Mouse (Mus musculus) spleen, postnatal 14 days (tissue): ENCODE data around the gene Coro1c.
"Not testable (repeated sequence)": the region's sequence is repeated elsewhere in the genome, so short reads cannot be mapped to it uniquely, and the experiment has no call there.

ENCODE experiments used
- DNase-seq, 2 experiments: peaks; one replicate each; pipeline ENCODE4 v3.0.0; 2021 to 2022; ENCODE audit warnings: low spot score in 2 of 2

Coro1c gene

DNA sequence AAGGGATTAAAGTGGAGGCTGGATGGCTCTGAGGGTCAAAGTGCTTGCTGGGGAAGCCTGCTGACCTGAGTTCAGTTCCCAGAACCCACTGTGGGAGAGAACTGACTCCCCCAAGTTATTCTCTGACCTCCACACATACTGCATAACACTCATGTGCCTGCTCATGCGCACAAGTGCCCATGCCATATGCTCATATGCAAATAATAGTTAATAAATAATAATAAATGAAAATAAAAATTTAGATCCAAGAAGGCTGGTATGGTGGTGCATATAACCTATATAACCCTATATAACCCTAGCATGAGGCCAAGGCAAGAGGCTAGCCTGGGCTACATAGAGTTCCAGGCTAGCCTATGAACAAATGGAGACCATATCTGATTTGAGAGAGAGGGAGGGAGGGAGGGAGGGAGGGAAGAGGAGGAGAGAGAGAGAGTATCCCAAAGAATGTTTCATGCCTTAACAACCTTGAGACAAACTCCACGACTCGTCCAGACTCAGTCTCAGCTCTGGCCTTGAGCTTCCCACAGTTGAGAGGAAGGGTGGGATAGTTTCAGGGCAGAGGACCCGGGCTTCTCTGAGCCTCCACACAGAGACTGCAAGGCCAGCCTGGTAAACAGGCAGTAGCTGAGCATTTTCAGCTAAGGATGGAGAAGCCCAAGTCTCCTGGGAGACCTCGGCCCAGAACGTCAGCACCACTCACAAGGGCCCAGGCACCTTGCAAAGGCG lies 78.8 kb downstream of the Coro1c start:
- DNase-seq = no peak

- DNase-seq = no peak
These were observed 80.1 kb downstream of the Coro1c start for GRCm38 (mm10) chr5:113828481-113828880.

GRCm38 (mm10) chr5:113827991-113828411 lies 80.6 kb downstream of the Coro1c start:
- no peak for DNase-seq

GRCm38 (mm10) chr5:113826619-113827018 lies 81.9 kb downstream of the Coro1c start:
- no peak for DNase-seq

DNA sequence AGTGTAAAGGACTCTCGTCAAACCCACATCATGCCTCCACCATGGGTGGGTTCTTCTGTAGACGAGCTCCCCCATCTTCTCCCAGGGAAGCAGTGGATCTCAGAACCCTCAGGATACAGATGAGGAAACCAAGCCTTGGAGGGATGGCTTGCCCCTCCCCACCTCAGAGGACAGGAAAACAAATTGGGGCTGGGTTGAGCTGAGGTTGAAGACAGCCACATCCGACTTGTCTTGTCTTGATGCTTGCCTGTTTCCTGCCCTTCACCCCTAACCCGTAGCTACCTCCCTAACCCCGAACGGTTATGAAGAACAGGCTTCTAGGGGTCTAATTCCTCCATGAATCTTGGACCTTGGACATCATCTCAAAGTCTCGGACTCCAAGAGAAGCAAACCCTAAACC lies 83.0 kb downstream of the Coro1c start:
- no peak for DNase-seq

DNA sequence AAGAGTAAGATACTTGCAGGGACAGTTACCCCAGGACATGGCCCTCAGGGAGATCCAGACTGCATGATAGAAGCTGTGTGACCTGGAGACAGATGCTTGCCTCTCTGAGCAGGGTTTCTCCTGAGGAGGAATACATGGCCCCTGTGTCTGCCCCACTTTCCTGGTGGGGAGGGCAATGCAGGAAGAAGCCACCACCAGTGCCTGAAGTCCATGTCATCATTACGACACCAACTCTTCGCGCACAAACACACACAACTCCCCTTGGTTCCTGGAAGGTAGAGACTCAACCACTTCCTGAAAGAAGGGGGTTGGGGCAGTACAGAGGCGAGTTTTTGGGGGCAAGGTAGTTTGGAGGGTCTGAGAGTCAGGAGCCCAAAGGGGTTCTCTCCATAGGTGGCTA lies 84.3 kb downstream of the Coro1c start:
- no peak for DNase-seq

GRCm38 (mm10) chr5:113818572-113818971 lies 90.0 kb downstream of the Coro1c start:
- DNase-seq = no peak

- DNase-seq = peak; percentile 60 to 75
These were observed 92.9 kb downstream of the Coro1c start for GRCm38 (mm10) chr5:113815638-113816152.

DNA sequence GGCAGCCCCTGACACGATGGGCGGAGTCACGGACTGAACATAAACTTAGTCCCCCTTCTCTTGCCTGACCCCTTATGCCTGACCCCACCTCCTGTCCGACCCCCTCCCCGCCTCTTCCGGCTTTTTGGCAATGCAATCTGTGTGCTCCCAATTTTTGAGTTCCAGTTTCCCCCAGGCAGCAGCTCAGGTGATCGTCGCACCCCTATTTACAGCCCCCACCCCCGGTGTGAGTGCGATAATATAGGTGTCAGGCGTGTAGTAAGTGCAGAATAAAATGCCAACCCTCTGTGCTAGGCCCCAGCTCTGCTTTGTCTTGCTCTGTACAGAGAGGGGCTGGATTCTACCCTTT lies 93.5 kb downstream of the Coro1c start:
- no peak for DNase-seq

DNA sequence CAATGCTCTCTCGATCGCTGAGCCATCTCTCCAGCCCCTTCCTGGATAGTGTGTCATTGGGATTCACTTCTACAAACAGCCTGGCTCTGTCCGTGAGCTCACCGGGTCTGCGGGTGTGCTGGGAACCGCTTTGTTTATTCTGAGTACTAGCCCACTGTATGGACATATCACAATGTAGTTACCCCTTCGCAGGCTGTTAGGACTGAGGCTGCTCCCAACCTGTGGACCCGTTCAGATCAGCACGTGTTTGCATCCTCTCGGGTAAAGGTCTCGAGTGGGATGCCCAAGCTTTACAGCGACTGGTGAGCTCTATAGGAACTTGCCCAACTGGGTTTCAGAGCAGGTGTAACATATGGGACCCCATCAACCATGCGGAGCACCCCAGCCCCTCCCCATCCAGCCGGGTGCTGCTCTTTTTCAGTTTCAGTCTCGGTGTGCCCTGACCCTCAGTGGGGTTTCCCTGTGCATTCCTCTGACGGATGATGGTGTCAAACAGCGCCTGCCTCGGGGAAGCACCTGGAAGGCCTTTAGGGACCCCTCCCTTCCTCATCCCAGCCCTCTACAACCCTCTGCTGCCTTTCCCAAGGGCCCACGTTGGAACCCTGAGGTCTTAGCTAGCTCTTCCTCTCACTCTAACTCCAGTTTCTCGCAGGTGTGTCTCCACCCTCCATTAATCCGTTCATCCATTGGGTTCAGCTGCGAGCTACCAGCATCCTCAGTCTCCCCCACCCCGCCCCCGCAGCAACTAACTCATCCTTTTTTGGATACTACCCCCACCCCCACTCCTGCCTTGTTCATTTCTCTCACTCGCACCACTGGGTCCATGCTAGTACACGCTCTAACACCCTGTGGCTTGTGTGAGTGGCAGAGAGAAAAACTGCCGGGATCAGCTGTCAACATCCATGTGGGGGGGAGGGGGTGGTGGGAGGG lies 94.2 kb downstream of the Coro1c start:
- no peak for DNase-seq

- peak in 1 of 2 experiments; percentile 44 for DNase-seq
These were observed 95.0 kb downstream of the Coro1c start for GRCm38 (mm10) chr5:113813608-113814007.

DNA sequence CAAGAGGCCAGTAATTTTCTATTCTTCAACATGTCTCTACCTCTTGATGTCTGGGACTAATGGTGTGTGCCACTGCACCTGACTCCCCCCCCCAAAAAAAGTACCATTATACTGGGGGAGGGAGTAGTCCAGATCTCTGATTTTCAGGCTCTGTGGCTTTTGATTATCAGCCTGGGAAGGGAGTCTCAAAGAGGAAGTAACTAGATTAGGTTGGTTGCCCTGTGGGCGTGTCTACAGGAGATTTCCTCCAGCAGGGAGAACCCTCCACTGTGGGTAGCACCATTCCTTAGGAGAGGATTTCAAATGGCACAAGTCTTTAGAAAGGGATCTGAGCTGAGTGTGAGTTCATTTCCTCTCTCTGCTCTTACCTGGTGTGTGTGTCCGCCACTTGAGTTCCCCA lies 95.9 kb downstream of the Coro1c start:
- DNase-seq = no peak

GRCm38 (mm10) chr5:113811824-113812420 lies 96.6 kb downstream of the Coro1c start:
- DNase-seq = not testable (repeated sequence)

DNA sequence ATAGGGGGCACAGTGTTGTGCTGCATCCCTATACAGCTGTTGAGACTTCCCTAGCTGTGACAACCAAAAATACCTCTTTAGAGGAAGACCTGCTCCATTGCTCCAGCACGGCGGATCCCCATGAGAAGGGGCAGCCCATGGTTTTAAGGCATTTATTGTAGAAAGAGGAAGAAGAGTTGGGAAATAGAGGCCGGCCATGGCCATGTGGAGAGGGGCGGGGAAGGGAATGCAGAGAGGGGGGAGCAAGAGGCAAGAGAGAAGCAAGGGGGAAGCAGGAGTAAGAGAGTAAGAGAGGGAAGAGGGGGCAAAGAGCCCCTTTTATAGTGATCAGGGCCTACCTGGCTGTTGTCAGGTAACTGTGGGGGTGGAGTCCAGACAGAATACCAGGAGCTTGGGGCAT lies 98.4 kb downstream of the Coro1c start:
- DNase-seq = no peak

- no peak for DNase-seq
These were observed 100.4 kb downstream of the Coro1c start for GRCm38 (mm10) chr5:113808177-113808576.

DNA sequence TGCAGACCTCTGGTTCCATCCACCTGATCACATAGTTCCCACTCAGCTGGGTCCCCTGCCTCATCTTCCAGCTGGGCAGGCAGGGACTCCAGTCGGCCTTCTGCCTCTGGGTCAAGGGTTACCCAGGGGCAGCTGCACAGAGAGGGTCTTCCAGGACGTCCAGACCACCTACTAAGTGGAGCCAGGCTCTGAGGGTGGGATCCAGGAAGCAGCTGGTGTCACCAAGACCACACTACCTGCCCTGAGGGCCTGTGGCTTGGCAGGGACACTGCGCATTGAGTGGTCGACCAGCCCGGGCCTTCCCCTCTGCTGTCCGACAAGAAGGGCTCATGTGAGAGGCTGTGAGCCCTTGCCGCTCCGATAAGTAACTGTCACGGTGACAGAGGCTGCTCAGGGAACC lies 100.8 kb downstream of the Coro1c start:
- DNase-seq = no peak

GRCm38 (mm10) chr5:113806414-113806813 lies 102.1 kb downstream of the Coro1c start:
- no peak for DNase-seq

- no peak for DNase-seq
These were observed 103.3 kb downstream of the Coro1c start for GRCm38 (mm10) chr5:113805301-113805700.

GRCm38 (mm10) chr5:113804395-113804966 lies 104.1 kb downstream of the Coro1c start:
- no peak for DNase-seq

GRCm38 (mm10) chr5:113800280-113800679 lies 108.3 kb downstream of the Coro1c start, which contains the start of gene Tmem119:
TSS of gene Tmem119 (minus strand) at chr5:113800516.
- no peak for DNase-seq

DNA sequence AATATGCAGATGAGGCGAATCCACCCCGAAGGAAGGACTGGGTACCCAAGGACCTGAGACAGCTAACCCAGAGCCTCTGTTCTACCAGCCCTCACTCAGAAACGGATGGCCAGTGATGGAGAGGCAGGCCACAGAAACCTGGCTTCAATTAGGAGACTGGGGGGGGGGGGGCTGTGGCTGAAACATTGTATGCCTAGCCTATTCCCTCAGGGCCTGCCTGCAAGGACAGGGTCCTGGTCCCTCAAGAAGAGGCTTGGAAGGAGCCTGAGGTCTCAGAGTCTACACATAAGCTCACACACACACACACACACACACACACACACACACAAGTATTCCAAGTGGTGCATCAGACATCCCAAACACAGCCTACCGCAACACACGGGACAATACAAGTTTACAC lies 108.9 kb downstream of the Coro1c start:
- no peak for DNase-seq

- DNase-seq = no peak
These were observed 110.0 kb downstream of the Coro1c start for GRCm38 (mm10) chr5:113798525-113798924.
